Mouse (Mus musculus) spleen, adult 12 weeks (tissue): ENCODE measurements around the gene Thrap3.

Source experiments
- DNase-seq: peaks from one replicate; pipeline ENCODE4 v3.0.0; 2022; ENCODE audit warnings: low spot score

The Thrap3 gene

DNA sequence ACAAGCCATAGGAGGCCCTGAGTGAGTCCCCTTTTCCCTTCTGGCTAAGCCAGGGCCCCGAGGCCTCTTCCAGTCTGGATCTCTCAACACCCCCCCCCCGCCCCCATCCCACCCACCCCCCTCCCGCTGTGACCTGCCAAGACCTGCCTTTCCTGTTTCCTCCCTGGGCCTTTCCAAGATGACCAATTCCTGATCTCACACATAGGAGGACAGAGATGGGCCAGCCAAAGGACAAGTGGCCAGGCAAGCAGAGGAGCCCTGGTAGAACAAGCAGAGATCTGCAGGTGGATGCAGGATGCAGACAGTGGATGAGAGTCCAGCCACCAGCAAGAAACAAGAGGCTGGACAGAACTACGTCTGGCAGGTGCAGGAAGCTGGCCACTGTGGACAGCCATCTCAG lies 57.2 kb downstream of the Thrap3 start:
- DNase-seq = no peak

DNA sequence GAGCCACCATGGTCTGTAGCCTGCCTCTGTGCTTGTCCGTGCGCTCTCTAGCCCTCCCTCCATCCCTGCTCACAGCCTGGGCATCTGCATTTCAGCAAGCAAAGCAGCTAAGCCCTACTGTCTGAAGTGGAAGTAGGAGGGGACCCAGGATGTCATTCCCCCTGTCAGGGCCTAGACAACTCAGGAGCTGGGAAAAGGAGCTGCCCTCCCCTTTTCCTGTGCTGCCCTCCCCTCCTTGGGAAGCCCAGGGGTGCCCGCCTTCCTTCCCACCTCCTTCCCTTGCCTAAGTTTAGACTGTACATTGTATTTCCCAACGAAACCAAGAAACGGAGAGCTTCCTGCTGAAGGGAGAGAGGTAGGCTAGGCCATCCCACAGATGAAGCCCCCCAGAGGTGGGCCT lies 61.5 kb downstream of the Thrap3 start:
- no peak for DNase-seq

DNA sequence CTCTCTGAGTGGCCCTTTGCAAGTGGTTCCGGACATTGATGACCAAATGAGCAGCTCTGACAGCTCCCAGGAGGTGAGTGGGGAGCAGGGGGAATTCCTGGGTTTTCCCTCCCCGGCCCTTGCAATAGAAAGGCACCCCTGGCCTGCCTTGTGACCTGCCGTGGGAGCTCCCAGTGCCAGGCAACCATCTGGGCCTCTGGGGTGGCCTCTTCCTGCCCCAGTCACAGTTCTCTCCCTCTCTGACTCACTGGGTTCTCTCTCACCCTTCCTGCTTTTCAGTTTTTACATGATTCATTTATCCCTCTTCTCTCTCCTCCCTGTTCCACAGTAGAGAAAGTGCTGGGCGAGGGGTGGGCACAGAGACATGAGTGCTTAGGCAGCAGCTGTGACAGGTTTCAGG lies 64.8 kb downstream of the Thrap3 start:
- no peak for DNase-seq

DNA sequence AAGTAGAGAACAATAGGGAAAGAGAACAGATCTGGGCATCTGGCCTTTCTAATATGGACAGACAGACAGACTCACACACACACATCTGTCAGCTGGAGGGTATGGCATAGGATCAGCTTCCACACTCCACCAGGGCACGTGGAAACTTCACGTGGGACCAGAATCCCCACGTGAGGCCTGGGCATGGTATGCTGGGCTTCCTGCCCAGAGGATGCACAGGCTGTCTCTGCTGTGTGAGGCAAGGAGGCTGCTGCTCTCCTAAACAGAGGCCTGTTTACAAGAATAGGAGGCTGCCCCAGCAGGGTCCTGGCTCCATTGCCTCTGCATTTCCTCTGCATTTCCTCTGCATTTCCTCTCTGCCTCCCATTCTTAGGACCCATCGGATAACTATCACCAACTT lies 67.9 kb downstream of the Thrap3 start:
- DNase-seq = no peak

DNA sequence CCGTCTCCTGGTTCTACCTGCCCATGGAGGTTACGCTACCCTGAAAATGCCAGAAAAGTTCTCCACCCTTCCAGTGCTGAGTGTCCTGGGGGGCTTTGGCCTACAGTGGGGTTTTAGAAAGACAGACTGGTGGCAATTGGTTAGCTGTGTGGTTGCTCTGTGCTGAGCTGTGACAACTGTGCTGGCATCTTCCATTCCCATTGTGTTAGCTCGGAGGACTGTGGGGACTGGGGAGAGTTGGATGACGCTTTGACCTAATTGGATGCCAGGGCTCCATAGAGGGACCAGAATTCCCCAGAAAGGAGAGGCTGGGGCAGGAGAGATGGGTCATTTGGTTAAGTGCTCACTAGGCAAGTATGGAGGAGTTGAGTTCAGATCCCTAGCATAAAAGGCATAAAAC lies 68.3 kb downstream of the Thrap3 start:
- no peak for DNase-seq

DNA sequence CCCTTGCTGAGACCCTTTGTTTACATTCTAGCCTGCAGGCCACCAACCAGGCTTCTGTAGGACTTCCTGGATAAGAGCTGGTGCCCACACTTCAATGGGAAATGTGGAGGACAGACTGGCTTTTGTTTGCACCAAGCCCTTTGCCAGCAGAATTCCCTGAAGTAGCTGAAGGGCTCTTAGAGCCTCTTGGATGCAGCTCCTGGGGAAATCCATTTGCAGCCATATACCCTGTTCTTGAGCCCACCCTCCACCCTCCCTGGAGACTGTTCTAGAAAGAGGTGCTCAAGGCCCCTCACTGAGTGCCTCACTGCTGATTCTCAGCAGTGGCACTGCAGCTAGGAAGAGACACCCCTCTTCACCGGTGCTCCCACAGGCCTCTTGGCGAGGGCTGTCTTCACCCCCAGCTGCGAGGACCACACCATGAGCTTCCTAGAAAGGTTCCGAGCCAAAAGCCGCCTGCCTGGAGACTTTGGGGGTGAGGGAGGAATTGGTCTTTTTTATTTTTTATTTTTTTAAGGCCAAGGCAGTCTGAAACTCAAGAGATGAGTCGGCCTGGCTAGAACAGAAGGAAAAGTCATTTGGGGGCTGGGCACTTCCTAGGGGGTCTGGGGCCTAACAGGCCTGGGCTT lies 69.8 kb downstream of the Thrap3 start:
- DNase-seq = no peak

DNA sequence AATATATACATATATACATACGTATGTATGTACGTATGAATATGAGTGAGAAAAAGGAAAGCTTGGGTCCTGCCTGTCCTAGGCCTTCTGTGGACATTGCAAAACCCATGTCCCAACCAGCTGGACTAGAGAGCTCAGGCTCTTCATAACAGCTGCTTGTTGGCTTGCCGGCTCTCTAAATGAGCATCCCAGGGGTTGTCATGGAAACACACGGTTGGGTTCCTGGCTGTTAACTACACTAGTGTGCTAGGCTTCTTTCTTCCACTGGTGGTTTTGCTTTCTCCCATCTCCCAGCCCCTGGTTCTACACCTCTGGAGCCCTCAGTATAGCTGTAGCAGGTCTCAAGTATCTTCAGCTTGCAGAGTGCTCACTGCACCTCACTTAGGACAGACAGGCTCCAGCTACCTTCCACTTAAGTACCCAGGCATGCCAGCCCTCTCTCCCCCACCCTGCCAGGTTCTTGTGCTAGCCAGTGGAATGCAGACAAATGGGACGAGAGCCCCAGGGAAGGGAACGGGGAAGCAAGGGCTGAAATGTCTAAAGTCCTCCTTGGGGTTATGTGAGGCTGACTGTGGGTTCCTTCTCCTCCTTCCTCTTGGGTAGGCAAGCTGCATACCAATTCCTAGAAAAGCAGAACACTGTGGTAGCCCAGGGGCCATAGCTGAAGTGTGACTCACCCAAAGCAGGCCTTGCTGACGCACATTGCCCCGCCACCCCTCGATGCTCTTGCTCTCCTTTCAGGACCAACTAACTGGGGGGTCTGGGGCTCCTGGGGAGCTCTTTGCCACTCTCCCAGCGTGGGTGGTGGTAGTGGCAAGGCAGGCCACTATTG lies 71.1 kb downstream of the Thrap3 start:
- DNase-seq = no peak

DNA sequence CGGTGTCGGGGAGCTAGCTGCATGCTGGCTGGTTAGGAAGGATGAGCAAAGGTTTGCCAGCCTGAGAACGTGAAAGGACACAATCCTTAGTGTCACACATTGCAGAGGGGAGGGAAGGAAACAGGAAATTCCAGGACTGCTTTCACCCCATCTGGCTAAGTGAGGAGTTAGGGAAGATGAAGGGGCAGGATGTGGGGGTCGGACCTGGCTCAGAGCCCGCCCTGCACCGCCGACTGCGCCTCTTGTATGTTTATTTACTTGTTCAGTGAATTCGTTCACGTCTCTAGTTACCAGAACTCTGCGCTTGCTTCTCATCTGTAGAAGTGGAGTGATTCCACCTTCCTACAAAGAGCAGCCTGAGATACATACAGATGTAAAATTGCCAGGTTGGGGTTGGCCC lies 72.1 kb downstream of the Thrap3 start:
- DNase-seq = no peak

DNA sequence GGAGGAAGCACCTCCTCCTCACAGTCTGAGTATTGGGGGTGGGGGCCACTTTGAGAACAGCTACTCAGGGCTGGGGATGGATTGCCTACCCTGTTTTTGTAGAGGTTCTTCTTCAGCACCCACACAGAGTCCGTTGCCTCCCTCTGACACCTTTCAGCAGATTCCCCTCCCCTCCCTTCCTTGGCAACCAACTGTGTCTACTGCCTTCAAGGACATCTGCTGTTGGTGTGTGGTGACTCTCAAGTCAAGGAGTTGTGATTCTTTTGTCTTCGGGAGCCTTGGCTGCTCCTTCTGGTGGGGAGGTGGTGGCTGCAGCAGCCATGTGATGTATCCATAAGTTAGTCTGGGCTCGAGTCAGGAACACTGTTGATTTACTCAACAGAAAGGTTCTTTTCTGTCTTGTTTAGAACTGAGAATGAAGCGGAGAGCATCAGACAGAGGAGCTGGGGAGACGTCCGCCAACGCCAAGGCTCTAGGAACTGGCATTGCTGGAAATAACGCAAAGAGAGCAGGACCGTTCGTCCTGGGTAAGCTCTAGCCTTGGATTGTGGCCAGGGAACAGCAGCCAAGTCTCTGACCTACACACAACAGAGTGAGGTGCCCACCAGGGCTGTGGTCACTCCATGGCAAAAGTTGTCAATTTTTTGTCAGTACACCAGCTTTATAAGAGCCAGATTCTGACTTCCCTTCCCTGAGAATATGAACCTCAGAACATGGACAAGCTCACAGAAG lies 79.1 kb downstream of the Thrap3 start:
- DNase-seq = no peak

DNA sequence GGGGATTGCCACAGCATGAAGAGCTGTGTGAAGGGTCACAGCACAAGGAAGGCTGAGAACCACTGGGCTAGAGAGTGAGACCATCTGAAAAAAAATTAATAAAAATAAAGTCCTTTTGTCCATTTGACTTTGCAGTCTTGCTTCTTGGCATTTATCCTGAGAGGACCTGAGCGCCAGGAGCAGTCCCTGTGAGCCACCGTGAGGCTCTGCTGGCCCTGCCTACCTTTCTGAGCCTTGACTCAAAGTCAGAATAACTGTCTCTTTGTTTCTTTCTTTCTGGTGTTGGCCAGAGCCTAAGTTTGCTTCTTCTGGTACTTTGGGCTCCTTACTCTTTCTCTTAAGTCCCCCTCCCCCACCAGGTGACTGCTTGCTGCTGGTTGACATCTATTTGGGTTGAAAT lies 82.1 kb downstream of the Thrap3 start:
- DNase-seq = no peak

DNA sequence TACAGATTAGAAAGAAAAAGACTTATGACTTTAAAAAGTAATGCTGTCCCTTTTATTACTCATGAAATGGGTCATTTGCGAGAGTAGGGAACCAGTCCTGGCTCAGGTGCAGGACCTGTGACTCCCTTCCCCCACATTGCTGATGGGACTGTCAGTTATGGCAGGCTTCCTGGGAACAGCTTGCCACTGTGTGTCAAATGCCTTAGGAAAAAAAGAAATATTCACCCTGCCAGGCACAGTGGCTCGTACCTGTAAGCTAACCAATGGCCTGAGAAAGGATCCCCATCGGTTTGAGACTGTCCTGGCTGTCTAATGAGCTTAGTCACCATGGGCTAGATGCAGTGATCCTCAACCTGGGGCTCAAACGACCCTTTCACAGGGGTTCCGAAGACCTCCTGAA lies 82.5 kb downstream of the Thrap3 start:
- no peak for DNase-seq

DNA sequence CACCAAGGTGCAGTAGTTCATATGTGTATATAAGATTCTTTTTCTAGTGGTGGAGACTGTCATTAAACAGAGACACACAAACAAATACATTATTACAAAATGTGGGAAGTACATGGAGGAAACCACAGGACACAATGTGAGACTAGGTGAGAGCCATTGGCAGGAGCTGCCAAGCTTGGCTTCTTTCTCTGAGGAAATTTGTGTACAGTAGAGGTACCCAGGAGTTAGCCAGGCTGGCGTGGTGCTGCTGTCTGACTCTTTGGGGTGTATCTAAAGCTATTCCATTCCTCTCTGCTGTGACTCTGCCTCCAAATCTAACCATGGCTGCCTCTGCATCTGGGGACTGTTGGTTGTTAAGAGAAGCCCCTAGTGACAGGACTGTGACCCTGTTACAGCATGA lies 83.5 kb downstream of the Thrap3 start:
- DNase-seq = no peak

DNA sequence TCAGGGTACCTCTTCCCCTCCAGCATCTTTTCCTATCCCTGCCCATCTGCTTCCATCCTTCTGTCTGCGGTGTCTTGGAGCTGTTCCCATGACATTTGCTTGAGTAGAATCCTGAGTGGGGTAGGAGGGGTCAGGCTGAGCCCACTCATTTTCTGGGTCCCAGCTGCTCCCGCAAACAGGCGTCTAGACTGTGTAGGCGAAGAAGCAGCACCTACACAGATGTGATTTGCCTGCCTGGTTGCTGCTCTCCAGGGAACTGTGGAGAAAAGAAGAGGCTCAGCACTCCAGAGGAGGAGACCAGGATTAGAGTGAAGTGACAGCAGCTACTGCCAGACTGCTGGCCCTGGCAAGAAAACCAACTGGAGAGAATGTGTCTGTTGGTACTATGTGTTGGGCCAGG lies 83.9 kb downstream of the Thrap3 start:
- no peak for DNase-seq

DNA sequence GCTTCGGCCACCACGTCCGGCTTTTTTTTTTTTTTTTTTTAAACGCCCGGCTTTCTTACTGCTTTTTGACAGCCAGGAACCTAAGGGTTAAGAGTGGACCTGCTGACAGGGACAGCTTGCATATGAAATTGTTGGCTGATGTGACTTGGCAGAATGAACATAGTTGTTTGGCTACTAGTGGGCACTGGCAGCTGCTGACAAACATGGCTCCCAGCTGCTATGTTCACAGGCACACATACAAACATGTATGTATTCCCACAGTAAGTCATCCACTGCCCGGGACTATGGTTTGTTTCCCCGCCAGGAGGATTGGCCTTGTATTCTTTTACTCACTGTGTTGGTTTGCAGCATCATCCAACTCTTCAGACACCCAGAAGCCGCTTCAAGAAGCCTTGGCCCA lies 85.4 kb downstream of the Thrap3 start:
- DNase-seq = no peak

DNA sequence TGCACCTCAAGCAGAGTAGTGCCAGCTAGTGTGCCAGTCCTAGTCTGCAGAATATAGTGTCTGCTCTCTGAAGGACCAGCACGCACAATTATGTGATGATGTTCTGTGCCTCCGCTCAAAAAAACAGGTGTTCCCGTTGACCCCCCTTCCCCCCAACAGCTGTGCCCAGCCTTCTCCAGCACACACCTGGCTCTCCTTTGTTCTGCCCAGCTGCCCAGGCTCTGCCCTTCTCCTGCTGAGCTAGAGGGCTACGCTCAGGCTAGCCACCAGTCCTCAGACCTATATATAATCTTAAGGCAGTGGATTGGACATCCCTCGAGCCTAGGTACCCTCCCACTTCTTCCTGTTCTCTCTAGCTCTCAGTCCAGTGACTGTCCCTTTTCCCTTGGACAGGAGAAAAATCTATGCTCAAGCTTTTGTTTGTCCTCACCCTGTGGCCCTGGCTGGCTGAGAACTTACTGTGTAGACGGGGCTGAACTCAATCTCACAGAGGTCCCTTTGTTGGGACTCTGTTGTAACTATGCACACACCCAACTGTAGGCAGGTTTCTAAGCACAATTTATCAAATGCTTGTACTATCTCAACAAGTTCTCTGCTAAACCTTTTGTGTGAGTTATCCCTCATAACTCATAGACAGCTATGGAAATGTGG lies 86.6 kb downstream of the Thrap3 start:
- no peak for DNase-seq

DNA sequence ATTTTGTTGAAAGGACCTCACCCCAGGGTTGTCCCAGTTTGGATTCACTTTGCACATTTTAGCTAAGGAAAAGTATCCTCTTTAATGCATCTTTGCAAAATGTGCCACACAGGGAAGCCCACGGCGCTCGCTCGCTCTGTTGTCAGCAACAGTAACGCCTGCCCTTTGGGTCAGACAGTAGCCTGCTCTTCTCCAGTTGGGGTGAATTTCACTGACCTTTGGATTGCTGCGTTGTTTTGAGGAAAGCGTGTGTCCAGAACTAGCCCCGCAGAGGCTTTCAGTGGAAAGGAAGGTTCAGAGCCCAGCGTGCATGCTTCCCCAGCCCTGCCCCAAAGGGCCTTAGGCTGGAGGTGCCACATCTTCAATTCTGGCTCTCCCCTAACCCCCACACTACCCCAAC lies 87.1 kb downstream of the Thrap3 start:
- DNase-seq = no peak
